Mouse (Mus musculus) urinary bladder, postnatal 4 days (tissue): ENCODE measurements around the gene S1pr4.

ENCODE experiments used
- DNase-seq, 2 experiments: peaks; one replicate each; pipeline ENCODE4 v3.0.0; 2021 to 2022; ENCODE audit warnings: low spot score in 2 of 2

Gene S1pr4

DNA sequence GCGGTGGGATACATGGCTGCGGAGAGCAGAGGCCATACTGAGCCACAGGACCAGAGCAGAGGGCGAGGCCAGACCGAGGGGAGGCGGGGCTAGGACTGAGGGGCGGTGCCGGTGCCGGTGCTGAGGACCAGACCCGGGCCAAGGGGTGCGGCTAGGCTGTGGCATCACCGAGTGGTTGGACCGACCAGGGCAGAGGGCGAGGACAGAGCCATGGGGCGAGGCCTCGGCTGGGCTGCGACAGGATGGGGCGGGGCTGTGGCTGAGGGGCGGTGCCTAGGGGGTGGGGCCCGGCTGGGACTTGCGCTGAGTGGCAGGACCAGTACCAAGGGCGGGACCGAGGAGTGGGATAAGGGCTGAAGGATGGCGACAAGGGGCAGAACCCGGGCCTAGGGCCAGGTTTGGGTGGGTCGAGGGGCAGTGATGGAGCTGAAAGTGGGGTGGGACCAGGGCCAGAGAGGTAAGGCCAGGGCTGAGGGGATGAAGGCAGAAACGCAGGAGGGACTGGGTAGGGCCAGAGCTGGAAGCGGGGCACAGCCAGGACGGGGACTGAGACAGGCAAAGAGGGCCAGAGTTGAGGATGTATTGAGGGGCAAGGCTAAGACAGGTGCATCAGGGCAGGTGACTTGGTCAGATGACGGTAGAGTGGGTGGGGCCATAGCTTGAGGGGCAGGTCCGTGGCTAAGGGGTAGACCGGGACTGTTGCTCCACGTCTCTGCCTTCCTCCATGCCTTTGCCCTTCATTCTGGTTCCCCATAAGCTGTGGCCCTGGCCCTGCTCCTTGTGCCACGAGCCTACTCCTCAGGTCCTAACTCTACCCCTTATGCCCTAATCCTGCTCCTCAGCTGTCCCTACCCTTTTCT lies 35.3 kb downstream of the S1pr4 start:
- DNase-seq: peak in 1 of 2 experiments; percentile 67

DNA sequence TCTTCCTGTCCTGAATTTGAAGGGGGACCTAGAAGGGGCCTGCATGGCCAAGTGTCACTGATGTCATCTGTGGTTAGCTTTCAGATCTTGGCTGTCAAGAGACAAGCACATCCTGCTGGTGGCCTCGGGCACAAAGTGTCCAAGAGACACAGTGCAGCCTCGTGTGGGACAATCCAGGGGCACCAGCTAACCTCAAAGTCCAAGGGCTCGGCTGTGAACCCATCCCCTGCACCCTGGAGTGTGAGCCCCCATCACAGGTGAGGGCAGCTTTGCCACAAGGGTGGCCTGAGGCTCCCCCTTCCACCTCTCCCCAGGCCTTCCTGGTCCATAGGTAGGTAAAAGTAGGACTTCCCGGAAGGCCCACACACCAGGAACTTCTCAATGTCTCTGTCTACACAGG lies 36.4 kb downstream of the S1pr4 start:
- DNase-seq: no peak

DNA sequence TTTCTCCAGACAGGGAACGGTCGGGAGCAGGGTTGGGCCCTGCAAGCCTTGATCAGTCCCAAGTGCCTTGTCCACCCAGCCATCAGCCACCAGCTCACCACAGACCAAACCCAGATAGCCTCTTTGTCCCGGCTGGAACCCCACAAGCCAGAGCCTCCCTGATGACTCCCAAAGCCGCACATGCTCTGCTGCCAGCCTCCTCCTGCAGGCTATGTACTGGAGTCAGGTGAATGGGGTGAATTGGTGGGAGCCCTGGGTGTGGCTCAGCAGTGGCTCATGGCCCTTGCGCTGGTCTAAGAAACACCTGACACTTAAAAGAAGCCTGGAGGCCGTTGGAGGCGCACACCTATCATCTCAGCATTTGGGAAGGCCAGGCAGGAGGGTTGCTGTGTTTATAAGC lies 37.0 kb downstream of the S1pr4 start:
- DNase-seq: peak in 1 of 2 experiments; percentile 56

DNA sequence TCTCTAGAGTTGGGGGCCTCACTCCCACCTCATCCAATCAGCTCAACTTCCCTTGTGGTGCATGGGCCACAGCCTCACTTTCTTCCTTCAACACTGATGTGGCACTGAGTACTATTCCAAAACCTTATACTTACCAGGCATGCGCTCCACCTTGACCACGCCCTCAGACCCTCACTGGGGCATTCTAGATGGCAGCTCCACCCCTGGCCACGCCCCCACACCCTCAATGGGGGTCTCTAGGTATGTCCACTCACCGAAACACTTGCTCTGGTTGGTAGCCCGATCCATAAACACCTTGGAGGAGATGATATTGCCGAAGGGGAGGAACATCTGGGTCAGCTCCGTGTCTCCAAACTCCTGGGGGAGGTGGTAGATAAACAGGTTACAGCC lies 37.5 kb downstream of the S1pr4 start:
- DNase-seq: no peak

DNA sequence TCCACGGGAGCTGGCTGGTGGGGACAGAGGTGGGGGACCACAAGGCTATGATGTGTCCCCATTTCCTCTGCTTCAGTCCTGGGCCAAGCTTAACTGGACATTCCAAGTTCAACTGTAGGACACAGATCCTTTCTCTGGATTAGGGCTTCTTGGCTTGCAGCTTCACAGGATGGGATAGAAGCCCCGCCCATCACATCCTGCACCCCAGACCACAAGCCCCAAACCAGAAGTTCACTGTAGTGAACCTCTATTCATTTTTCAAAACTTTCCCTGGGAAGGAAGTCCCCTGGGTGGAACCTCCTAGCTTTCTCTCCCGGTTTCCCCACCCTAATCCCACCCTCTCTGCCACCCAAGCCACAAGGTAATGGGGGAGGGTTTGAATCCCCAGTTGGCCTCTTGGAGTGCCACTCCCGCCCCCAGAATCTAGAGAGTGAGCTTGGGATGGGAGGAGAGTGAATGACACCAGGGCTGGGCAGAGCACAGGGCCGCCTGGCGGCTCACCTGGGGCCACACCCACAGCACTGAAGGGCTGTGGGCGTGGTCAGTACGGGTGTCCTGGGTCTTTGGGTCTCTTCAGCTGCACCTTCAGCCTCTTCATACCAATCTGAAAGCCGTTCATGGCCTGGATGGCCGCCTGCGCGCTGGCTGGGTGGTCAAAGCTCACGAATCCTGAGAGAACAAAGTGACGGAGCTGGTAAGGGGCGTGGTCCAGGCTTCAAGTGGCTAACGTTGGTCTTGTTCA lies 38.1 kb downstream of the S1pr4 start:
- DNase-seq: no peak

DNA sequence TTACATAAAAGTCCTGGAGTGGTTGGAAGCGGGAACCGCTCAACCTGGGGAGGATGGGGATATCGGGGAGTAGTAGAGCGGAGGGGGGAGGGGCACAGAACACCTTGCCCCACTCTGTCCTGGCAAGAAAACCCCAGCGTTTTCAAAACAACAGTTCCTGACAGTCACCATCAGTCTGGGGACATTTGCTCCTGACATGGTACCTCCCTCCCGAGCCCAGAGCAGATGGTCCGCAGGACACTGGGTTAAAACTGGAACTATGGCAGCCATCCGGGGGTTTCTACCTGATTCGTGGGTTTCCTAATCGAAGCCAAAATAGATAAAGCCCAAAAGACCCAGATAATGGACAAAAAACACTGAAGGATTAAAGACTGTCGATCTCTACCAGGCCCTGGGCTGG lies 39.0 kb downstream of the S1pr4 start:
- DNase-seq: no peak

DNA sequence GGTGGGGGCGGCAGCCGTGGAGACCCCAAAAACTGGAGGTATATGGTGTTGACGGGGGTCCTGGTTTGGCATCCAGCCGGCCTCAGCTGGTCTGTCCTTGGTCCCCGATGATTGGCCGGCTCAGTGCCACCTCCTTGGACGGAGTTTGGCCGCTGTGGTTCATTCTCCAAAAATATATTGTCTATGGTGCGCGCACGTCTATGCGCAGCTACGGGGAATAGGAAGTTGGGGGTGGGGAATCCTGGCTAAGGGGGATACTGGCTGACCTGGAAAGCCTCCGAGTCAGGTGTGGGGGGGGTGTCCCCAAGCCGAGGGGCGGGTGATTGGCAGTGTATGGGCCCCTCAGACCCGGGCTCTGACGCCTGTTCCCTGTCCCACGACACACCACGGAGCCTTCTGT lies 39.5 kb downstream of the S1pr4 start:
- DNase-seq: no peak

DNA sequence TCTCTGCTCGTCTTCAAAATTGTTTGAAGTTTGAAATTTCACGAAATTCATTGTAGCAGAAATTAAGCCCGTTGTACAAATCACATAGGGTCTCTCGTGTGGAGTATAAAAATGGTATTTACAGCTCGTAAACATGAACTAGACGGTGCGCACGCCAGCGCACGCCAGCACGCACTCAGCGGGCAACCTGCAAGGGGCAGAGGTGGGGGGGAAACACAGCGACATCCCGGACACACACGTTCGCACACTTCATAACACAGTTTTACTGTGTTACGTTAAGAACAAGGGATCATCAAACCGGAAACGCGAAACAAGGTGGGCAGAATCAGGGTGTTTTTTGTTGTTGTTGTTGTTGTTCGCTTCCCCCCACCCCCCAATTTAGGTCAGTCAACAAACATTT lies 40.5 kb downstream of the S1pr4 start:
- no peak for DNase-seq

DNA sequence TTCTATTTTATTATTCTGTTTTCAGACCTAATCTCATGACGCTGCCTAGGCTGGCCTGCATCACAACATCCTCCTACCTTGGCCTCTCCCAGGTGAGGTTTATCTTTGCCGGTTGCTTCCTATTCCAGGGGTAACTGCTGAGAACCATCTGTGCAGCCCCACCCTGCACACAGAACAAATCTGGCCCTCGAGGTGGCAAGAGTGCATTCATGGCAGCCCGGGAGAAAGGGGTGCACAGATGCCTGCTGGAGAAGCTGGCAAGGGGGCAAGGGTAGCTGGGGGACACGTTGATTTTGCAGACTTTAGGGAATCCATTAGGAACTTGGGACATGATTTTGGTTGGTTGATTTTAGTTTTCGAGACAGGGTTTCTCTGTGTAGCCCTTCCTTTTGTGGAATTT lies 41.7 kb downstream of the S1pr4 start:
- DNase-seq: no peak

DNA sequence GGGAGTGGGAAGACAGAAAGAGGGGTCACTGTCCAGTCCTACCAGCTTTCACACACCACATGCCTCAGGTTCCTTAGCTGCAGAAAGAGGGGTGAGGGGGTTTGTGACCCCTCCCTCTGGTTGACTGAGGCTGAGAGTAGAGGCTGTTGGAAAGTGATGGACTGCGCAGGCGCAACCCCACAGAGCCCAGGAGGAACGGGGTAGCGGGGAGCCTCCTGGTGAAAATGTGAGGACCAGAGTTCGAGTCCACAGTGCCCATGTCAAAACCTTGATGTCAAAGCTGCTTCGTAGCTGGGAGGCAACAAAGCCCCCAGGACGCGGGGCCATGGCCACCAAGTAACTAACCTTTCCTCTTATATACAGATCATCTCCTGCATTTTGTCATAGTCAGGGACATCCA lies 42.3 kb downstream of the S1pr4 start:
- no peak for DNase-seq

DNA sequence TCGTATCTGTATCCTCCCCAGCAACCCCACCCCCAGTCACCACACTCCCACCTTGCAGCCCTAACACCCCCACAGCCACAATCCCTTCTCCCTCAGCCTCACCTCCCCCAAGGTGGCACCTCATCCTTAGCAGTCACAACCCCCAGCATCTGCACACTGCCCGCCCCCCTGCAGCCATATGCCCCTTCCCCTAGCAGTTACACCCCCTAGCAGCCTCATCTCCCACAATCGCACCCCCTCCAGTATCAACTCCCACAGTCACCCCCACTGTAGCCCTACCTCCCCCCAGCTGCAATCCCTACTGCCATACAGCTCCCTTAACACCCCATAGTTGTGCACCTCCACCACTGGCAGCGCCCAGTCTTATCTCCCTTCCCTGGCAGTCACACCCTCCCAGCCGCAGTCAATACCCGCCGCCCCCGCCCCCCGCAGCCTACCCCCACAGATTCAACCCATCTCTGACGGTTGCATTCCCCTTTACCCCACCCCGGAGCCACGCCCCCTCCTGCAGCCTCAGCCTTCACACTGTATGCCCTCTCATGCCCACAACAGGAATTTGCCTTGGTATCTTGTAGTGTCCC lies 42.9 kb downstream of the S1pr4 start:
- no peak for DNase-seq

DNA sequence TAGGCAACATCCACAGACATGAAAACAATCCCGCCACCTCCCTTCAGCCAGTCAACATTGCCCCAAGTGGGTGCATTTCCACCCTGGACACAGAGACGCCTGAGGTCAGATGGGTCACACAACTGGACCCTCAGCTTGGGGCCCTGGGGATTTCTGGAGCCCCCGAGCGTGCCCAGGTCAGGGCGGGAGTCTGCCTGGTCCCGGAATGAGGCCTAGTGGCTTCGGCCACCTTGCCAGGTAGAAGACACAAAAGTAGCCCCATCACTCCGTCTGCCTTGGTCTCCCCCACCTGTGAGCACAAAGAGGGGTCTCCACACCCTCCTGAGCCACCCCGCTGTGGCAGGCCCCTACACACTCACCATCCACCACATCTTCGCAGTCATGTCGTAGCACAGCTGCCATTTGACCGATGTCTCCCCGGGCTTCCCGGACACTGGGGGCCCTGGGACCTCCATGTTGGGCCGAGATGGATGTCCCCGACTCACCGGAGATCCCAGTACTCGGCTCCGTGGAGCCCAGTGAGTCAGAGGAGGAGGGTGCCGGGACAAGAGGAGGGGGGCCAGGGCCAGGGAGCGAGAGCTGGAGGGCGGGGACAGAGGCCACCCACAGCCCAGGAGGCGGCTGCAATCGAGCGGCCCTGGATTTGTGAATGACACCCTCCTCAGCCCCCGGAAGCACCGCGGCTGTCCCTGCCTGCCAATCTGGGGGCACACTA lies 44.6 kb downstream of the S1pr4 start, which contains the start of gene Nfic:
TSS of gene Nfic (minus strand) at position 455 of the 715 bp plus-strand sequence.
- no peak for DNase-seq

DNA sequence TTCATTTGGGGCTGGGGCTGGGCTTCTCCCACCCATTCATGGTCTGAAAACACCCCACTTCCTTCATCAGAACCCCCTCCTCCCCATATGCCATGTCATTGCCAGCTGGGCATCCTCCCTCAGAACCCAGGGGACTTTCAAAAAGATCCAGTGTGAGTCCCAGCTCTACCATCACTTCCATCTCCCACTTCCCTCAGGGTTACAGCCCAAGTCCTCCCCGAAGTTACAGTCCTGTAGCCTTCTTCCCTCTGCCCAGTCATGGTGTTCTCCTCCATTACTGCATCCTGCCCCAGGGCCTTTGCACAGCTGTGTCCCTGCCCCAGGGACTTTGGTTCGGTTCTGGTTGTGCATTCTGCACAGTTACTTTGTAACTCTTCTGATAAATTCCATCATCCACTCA lies 45.8 kb downstream of the S1pr4 start:
- DNase-seq: no peak

DNA sequence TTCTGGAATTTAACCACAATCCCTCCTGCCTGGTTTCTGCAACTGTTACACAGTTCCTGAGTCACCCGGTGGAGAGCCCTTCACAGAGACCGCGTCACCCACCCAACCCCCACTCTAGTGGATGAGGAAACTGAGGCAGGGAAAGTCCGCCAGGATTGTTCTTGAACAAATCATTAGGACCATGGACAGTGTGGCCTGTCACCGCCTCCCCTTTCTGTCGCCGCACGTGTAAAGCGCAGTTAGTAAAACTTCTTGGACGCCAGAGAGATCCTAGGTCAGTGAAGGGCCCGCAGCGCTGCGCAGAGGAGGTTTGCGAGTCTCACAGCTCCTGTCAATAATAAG lies 47.0 kb downstream of the S1pr4 start:
- DNase-seq: peak in 1 of 2 experiments; percentile 58

DNA sequence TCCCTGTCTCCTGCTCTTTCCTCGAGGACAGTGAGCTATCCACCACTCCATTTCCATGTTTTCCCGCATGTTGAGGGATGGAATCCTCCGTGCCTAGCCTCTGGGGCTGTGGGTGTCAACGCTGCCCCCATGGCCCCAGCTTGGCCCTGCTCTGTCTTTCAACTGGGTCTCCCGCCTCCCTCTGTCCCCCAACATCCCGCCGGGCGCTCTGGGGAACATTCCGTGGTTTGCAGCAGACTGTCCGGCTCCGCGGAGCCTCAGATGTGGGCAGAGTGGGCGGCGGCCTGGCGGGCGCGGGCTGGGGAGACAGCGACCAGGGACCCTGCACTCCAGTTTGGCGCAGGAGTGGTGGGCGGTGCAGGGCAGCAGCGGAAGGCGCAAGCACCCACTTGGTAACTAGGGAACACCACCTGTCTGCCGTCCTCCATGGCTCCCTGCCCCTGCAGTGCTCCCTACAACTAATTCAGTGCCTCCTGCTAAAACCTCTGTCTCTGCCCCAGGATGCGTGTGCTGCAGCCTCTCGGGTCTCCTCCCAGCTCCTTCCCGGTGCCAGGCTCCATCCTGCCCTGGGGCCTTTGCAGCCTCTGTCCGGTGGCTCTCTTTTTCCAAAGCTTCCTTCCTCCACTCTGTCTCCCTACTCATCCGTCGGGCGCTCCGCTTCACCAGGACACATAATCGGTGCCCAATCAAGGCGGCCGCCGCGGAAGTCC lies 47.5 kb downstream of the S1pr4 start:
- peak in 1 of 2 experiments; percentile 53 for DNase-seq

DNA sequence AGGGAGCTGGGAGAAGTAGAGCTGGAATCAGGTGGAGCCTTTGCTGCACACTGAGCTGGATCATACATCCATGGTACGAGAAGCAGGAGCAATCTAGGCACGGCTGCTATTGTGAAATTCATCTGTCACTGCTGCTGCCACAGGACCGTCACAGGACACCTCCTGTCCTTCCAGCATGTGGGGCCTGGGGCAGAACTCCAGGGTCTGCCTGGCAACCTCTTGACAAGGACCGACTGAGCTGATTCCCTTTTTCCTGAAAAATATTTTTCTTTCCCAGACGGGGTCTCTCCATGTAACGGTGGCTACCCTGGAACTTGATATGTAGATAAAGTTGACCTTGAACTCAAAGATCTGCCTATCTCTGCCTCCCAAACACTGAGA lies 48.6 kb downstream of the S1pr4 start:
- no peak for DNase-seq

DNA sequence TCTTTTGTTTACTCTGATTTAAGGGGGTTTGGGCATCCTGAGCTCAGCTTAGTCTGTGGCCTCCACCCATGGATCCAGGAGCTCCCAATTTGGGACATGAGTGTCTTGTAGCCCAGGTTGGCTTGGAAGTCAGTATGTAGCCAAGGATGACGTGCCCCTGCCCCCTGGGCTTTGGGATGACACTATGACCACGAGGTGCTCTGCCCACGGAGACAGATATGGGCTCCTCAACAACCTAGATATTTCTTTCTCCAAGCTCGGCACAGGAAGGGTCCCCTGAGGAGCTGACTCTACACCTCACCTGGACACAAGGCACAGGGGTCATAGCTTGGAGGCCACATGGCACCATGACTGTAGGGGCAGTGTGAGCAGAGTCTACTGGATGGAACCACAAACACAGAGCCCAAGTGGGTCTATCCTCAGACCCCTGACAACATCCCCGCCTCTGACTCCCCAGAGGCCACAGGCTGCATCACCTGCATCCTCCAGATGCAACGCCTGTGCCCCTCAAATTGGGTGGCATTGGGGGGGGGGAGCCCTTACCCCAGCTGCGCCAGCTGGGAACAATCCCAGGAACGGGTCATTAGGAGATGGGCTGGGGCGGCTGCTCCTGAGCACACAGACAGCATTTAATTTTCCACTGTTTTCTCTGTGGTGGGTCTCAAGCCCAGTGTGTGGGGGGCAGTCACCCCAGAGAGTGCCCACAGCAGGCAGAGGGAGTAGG lies 49.1 kb downstream of the S1pr4 start:
- DNase-seq: no peak

DNA sequence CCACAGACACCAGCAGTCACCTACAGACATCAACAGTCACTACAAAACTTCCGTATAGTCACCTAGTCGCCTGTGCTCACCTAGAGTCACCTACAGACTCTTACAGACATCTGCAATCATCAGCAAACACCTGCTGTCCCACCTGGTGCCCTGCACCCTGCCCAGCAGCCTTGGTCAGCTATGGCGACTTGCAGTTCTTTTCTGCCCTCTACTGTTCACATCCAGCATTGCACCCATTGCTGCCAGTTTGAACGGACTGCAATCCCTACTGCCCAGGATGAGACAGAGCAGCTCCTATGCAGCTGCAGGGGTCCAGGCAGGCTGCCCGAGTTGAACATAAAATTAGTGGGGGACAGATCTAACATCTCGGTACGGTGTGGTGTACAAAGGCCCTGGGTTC lies 49.8 kb downstream of the S1pr4 start:
- peak; percentile 64 to 86 for DNase-seq
